Mouse (Mus musculus) liver, postnatal 0 days (tissue): ENCODE measurements around the gene Usp13.

ENCODE experiments used
- CTCF ChIP-seq: sonication (generic); IDR thresholded peaks from 2 replicates; pipeline ENCODE4 v1.5.1; 2016; ENCODE audit warnings: antibody characterized with exemption, low read depth
- EP300 ChIP-seq: IDR thresholded peaks from 2 replicates; pipeline ENCODE4 v1.6.1; 2016; ENCODE audit warnings: antibody characterized with exemption, low read depth, mild to moderate bottlenecking

DNA sequence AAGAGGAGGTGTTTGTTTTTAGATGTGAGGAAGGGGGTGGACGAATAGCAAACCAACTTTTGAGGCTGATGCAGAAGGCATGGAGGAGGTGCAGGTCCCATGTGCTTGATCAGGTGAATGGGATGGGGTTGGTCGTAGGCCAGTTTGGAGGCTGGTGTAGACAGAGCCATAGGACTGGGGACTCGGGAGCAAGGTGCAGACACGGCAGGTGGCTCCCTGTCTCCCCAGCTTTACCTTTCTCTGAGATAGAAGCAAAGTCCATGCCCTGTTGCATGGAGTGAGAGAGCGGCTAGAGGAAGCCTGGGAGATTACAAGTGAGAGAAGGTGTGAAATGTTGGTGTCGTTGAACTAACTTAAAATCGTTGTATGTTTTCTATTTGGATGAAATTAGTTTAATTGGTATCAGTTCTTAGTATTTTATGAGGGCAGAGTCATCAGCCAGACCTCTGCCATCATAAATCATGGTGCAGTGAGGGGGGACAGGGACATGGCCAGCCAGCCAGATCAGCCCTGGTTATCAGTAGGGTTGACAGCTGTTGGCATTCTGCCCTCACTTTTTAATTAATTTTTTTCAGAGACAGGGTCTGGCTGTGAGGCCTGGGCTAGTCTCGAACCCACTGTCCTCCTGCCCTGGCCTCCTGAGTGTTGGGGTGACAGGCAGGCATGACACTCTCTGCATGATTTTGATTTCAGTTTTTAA is 122.6 kb downstream of the Usp13 start:
- TF ChIP-seq CTCF = no peak
- no peak for TF ChIP-seq EP300
